Mouse (Mus musculus): ENCODE measurements around the gene Lman1l. TPM values are rescaled to one million over a fixed set of nuclear protein-coding genes. Genes with fewer than 3 reads are reported as not detected.

Gene Lman1l
- total RNA-seq, 1 experiment = 0.22 TPM

DNA sequence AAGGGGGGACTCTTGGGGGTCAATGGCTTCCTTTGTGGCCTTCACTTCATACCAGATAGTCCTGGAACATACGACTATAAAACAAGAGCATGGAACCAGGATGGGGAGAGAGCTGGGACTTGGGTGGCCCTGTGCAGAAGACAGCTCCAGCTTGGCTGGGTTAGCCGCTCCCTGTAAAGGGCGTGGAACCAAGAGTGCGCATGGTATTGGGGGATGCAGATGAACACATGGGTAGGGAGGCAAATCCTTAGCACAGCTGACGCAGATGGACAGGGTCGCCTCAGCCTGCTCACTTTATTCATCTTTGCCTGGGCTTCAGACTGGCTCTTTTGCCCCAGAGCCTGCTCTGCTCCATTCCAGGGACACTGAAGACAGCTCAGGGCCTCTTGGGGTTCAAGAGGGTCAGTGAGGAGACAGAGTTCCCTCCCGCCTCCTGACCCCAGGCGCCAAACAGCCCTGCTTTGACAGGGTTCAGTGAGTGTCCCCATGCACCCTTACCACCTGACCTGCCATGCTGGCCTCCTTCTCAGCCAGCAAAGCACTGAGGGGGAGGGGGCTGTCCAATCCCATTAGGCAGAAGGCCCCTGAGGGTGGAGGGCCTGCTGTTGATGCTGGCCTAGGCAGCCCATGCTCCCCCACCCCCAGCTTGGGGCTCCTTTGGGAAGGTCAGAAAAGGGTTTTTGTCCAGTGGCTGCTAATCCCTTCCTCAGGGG, 21.6 kb downstream of the Lman1l start:
- no peak overlapping the region for H3K4me3 ChIP-seq (ENCODE audit: insufficient read depth in 1 of 2, low read depth in 1 of 2, low read length in 2 of 2, poor library complexity in 1 of 2, severe bottlenecking in 1 of 2)
- H3K9ac ChIP-seq (ENCODE audit: insufficient read depth, low read depth, low read length, poor library complexity, severe bottlenecking) = no peak overlapping the region
- peak overlapping the region; percentile 29; the same call in 1 of the 2 replicates for H3K27ac ChIP-seq (ENCODE audit: insufficient read depth, low read depth, low read length, poor library complexity, severe bottlenecking)
- H3K36me3 ChIP-seq (ENCODE audit: control insufficient read depth, insufficient read depth, low read length, poor library complexity, severe bottlenecking) = peaks cover 12% of the 10 kb centered on the region; the same call in 1 of the 2 replicates
- no peak for DNase-seq (ENCODE audit: low read depth, low spot score)
- TF ChIP-seq ZNF384 (IDR thresholded peaks at IDR 0.05; ENCODE audit: low read depth, low read length) (no peak), ZC3H11A (IDR thresholded peaks at IDR 0.05; ENCODE audit: borderline replicate concordance, low read depth, low read length) (no peak), HCFC1 (IDR thresholded peaks at IDR 0.05; ENCODE audit: borderline replicate concordance, insufficient read depth, low read length) (no peak), CHD2 (IDR thresholded peaks at IDR 0.05; ENCODE audit: low read depth, low read length) (no peak), MAFK (IDR thresholded peaks at IDR 0.05; ENCODE audit: insufficient read depth, low read depth, low read length) (no peak)
- peaks cover 7 to 16% of the 10 kb centered on the region in 2 experiments; a peak in 3 of 4 replicates for H3K4me1 ChIP-seq (ENCODE audit: control insufficient read depth in 2 of 2, insufficient read depth in 2 of 2, low read length in 2 of 2, poor library complexity in 1 of 2)
- in situ Hi-C loops (cut with MboI; ENCODE audit: low sequenced_read_pairs in 2 of 2, unreplicated experiment in 2 of 2) = no loop called here
- no peaks in the 10 kb centered on the region for H3K9me3 ChIP-seq (ENCODE audit: control insufficient read depth, insufficient read depth, low read depth, low read length)

DNA sequence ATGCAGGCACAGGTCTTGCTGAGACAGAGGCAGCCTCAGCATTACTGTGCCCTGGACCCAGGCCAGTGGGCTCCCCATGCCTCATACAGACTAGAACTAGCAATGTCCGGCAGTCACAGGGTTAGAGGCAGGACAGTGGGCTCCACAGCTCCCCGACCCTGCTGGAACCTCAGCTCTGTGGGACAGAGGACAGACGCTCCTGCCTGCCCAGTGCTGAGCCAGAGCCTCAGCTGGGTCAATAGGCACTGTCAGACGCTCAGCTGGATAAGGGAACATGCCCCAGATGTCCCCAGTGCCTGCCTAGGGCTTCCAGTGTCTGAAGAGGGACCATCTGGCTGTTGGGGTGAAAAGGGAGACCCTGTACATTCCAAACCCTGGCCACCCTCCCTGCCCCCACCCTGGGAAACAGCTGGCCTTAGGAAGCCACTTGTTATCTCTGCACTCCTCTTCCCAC, 22.6 kb downstream of the Lman1l start:
- Histone ChIP-seq H3K9me3 (ENCODE audit: control insufficient read depth, insufficient read depth, low read depth, low read length) (no peaks in the 10 kb centered on the region), H3K4me1 (ENCODE audit: control insufficient read depth in 2 of 2, insufficient read depth in 2 of 2, low read length in 2 of 2, poor library complexity in 1 of 2) (peaks cover 7 to 16% of the 10 kb centered on the region in 2 experiments; a peak in 3 of 4 replicates), H3K27ac (ENCODE audit: insufficient read depth, low read depth, low read length, poor library complexity, severe bottlenecking) (no peak overlapping the region; the same call in 1 of the 2 replicates), H3K9ac (ENCODE audit: insufficient read depth, low read depth, low read length, poor library complexity, severe bottlenecking) (no peak overlapping the region), H3K4me3 (ENCODE audit: insufficient read depth in 1 of 2, low read depth in 1 of 2, low read length in 2 of 2, poor library complexity in 1 of 2, severe bottlenecking in 1 of 2) (no peak overlapping the region), H3K36me3 (ENCODE audit: control insufficient read depth, insufficient read depth, low read length, poor library complexity, severe bottlenecking) (peaks cover 20% of the 10 kb centered on the region; the same call in 1 of the 2 replicates)
- no peak for TF ChIP-seq HCFC1 (IDR thresholded peaks at IDR 0.05; ENCODE audit: borderline replicate concordance, insufficient read depth, low read length)
- TF ChIP-seq CHD2 (IDR thresholded peaks at IDR 0.05; ENCODE audit: low read depth, low read length) = no peak
- TF ChIP-seq MAFK (IDR thresholded peaks at IDR 0.05; ENCODE audit: insufficient read depth, low read depth, low read length) = no peak
- no peak for TF ChIP-seq ZNF384 (IDR thresholded peaks at IDR 0.05; ENCODE audit: low read depth, low read length)
- TF ChIP-seq ZC3H11A (IDR thresholded peaks at IDR 0.05; ENCODE audit: borderline replicate concordance, low read depth, low read length) = no peak
- DNase-seq (ENCODE audit: low read depth, low spot score) = no peak
- in situ Hi-C loops (cut with MboI; ENCODE audit: low sequenced_read_pairs in 2 of 2, unreplicated experiment in 2 of 2) = no loop called here

DNA sequence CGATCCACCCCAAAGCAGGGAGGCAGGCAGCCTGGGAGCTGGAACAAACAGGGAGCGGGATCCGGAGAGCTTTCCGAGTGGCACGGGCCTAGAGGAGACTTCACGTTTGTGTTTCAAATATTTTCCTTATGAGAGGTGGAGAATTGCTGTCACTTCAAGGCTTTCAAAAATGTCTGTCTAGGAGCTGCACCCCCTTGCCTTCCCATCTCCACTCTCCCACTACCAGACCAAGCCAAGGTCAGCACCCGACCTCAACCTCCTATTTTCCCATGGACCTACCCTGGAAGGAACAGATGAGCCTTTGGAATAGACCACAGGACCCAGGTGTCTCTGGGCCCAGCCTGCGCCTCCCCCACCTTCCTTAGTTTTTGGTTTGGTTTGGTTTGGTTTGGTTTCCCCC, 23.3 kb downstream of the Lman1l start:
- in situ Hi-C loops (cut with MboI; ENCODE audit: low sequenced_read_pairs in 2 of 2, unreplicated experiment in 2 of 2) = no loop called here
- H3K4me3 ChIP-seq (ENCODE audit: insufficient read depth in 1 of 2, low read depth in 1 of 2, low read length in 2 of 2, poor library complexity in 1 of 2, severe bottlenecking in 1 of 2) = no peak overlapping the region
- peaks cover 7 to 16% of the 10 kb centered on the region in 2 experiments; a peak in 3 of 4 replicates for H3K4me1 ChIP-seq (ENCODE audit: control insufficient read depth in 2 of 2, insufficient read depth in 2 of 2, low read length in 2 of 2, poor library complexity in 1 of 2)
- no peak overlapping the region for H3K27ac ChIP-seq (ENCODE audit: insufficient read depth, low read depth, low read length, poor library complexity, severe bottlenecking)
- H3K36me3 ChIP-seq (ENCODE audit: control insufficient read depth, insufficient read depth, low read length, poor library complexity, severe bottlenecking) = peaks cover 23% of the 10 kb centered on the region; the same call in 1 of the 2 replicates
- H3K9ac ChIP-seq (ENCODE audit: insufficient read depth, low read depth, low read length, poor library complexity, severe bottlenecking) = no peak overlapping the region
- DNase-seq (ENCODE audit: low read depth, low spot score) = no peak
- no peaks in the 10 kb centered on the region for H3K9me3 ChIP-seq (ENCODE audit: control insufficient read depth, insufficient read depth, low read depth, low read length)
- TF ChIP-seq MAFK (IDR thresholded peaks at IDR 0.05; ENCODE audit: insufficient read depth, low read depth, low read length) = no peak
- no peak for TF ChIP-seq HCFC1 (IDR thresholded peaks at IDR 0.05; ENCODE audit: borderline replicate concordance, insufficient read depth, low read length)
- TF ChIP-seq CHD2 (IDR thresholded peaks at IDR 0.05; ENCODE audit: low read depth, low read length) = no peak
- no peak for TF ChIP-seq ZNF384 (IDR thresholded peaks at IDR 0.05; ENCODE audit: low read depth, low read length)
- TF ChIP-seq ZC3H11A (IDR thresholded peaks at IDR 0.05; ENCODE audit: borderline replicate concordance, low read depth, low read length) = no peak

DNA sequence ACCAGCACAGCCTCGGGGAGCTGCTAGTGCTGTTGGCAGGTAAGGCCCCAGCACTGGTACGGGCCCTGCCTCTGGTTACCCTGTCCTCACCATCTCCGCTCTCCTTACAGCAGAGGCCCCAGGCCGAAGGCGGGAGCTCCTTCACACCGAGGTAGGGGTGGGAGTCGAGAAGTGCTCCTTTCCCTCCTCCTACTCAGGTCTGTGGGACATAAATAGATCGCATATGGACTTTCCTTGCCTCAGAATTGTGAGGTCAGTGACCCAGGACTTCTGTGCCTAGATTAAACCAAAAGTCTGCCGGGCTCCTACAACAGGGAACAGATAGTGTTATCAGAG, 26.4 kb downstream of the Lman1l start:
- TF ChIP-seq ZNF384 (IDR thresholded peaks at IDR 0.05; ENCODE audit: low read depth, low read length) = no peak
- Histone ChIP-seq H3K9me3 (ENCODE audit: control insufficient read depth, insufficient read depth, low read depth, low read length) (no peaks in the 10 kb centered on the region), H3K4me3 (ENCODE audit: insufficient read depth in 1 of 2, low read depth in 1 of 2, low read length in 2 of 2, poor library complexity in 1 of 2, severe bottlenecking in 1 of 2) (no peak overlapping the region), H3K27ac (ENCODE audit: insufficient read depth, low read depth, low read length, poor library complexity, severe bottlenecking) (no peak overlapping the region), H3K4me1 (ENCODE audit: control insufficient read depth in 2 of 2, insufficient read depth in 2 of 2, low read length in 2 of 2, poor library complexity in 1 of 2) (peaks cover 0 to 5% of the 10 kb centered on the region in 2 experiments; a peak in 2 of 4 replicates), H3K9ac (ENCODE audit: insufficient read depth, low read depth, low read length, poor library complexity, severe bottlenecking) (no peak overlapping the region), H3K36me3 (ENCODE audit: control insufficient read depth, insufficient read depth, low read length, poor library complexity, severe bottlenecking) (peaks cover 23% of the 10 kb centered on the region; the same call in 1 of the 2 replicates)
- in situ Hi-C loops (cut with MboI; ENCODE audit: low sequenced_read_pairs in 2 of 2, unreplicated experiment in 2 of 2) = no loop called here
- DNase-seq (ENCODE audit: low read depth, low spot score) = no peak

All from ES-E14 (cell line).